Mouse (Mus musculus) small intestine, adult 2 months (tissue): ENCODE measurements at regions not wholly inside any gene's neighbourhood (a gene's known extent, or its start where the extent isn't known, plus 50 kb on each side); places are given as distances from the start of the nearest gene placed in this dataset.

ENCODE experiments used
- CTCF ChIP-seq: fragments of 200-500 bp; IDR thresholded peaks from 2 replicates; pipeline ENCODE4 v1.5.1; 2012; ENCODE audit warnings: low read depth, mild to moderate bottlenecking, control low read depth, inconsistent platforms, low read length, moderate library complexity, mixed read lengths; ENCODE audit not compliant: insufficient replicate concordance, insufficient read length; ENCODE audit errors: extremely low read depth
- POLR2A ChIP-seq: fragments of 200-500 bp; IDR thresholded peaks from 2 replicates; pipeline ENCODE4 v1.6.1; 2012; ENCODE audit warnings: low read depth, mild to moderate bottlenecking, control low read depth, inconsistent platforms, low read length, moderate library complexity

DNA sequence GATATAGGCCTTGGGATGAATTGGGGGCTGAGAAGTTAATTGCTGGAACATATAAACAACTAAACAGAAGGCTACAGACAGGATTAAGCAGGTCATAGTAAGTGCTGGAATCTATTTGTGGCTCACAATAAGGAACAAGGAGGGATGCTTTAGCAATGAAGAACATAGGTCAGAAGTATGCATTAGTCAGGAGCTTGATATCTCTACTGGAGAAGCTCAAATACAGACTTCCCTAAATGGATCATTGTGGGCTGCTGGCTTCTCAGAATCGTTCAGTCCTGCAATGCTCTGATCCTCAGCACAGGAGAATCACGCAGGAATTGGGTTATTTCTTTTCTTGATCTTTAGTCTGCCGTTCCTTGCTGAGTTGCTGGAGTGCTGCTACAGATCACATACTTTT lies 428.6 kb upstream of the Cited2 start:
- TF ChIP-seq CTCF (no peak), POLR2A (no peak)
